Mouse (Mus musculus) gastrocnemius, adult 18-20 months (tissue): ENCODE results near the gene Inpp4a. TPM values are rescaled to one million over a fixed set of nuclear protein-coding genes. Genes with fewer than 3 reads are reported as not detected.

Source experiments
- DNase-seq: peaks from one replicate; pipeline ENCODE4 v3.0.0; 2021; ENCODE audit warnings: low spot score
- long read RNA-seq, 2 experiments: library from polyadenylated mRNA; stranded (forward); transcript quantifications; one replicate each; pipeline ENCODE4 v2.0.0; 2021
- total RNA-seq, 2 experiments: library from RNA; stranded (reverse); gene quantifications; 2 replicates each; pipeline ENCODE4 v1.2.3; 2021

Inpp4a gene
- total RNA-seq = 10 to 100 TPM; 18.8 to 19.2 TPM
- long read RNA-seq, experiment 1, partial matches to known transcripts = 0 of 1 reads
- long read RNA-seq, experiment 1, other reads (novel, unspliced or antisense) = 1 of 1 reads
- long read RNA-seq, experiment 2, partial matches to known transcripts = 0 of 4 reads
- long read RNA-seq, experiment 2, other reads (novel, unspliced or antisense) = 4 of 4 reads

- peak; percentile 93 for DNase-seq
Measured at GRCm38 (mm10) chr1:37299540-37300491, at the start of gene Inpp4a. Gene Inpp4a, plus strand, starts transcription at chr1:37299865.

- peak; percentile 83 for DNase-seq
Measured at GRCm38 (mm10) chr1:37250643-37251310, 48.9 kb upstream of the Inpp4a start.

- no peak for DNase-seq
Measured at GRCm38 (mm10) chr1:37258443-37258842, 41.2 kb upstream of the Inpp4a start.

GRCm38 (mm10) chr1:37272464-37272863 lies 27.2 kb upstream of the Inpp4a start:
- DNase-seq = peak; percentile 72

GRCm38 (mm10) chr1:37286556-37286955 lies 13.1 kb upstream of the Inpp4a start:
- DNase-seq = no peak

- DNase-seq = no peak
Measured at GRCm38 (mm10) chr1:37287748-37288147, 11.9 kb upstream of the Inpp4a start.

- DNase-seq = no peak
Measured at GRCm38 (mm10) chr1:37288181-37288935, 11.3 kb upstream of the Inpp4a start.

GRCm38 (mm10) chr1:37288941-37289340 lies 10.7 kb upstream of the Inpp4a start:
- no peak for DNase-seq

- DNase-seq = no peak
Measured at GRCm38 (mm10) chr1:37296414-37296813, 3.3 kb upstream of the Inpp4a start.

GRCm38 (mm10) chr1:37298904-37299303 lies 761 bp upstream of the Inpp4a start:
- no peak for DNase-seq

- DNase-seq = no peak
Measured at GRCm38 (mm10) chr1:37300650-37301049, 985 bp downstream of the Inpp4a start.

- no peak for DNase-seq
Measured at GRCm38 (mm10) chr1:37302801-37303200, 3.1 kb downstream of the Inpp4a start.

- DNase-seq = no peak
Measured at GRCm38 (mm10) chr1:37305691-37306287, 6.1 kb downstream of the Inpp4a start.

GRCm38 (mm10) chr1:37307586-37307985 lies 7.9 kb downstream of the Inpp4a start:
- DNase-seq = no peak

GRCm38 (mm10) chr1:37308021-37308742 lies 8.5 kb downstream of the Inpp4a start:
- DNase-seq = no peak

- DNase-seq = no peak
Measured at GRCm38 (mm10) chr1:37308743-37309100, 9.1 kb downstream of the Inpp4a start.

GRCm38 (mm10) chr1:37309939-37310515 lies 10.4 kb downstream of the Inpp4a start:
- DNase-seq = no peak

GRCm38 (mm10) chr1:37314338-37314737 lies 14.7 kb downstream of the Inpp4a start:
- no peak for DNase-seq

- DNase-seq = no peak
Measured at GRCm38 (mm10) chr1:37317644-37318285, 18.1 kb downstream of the Inpp4a start.

- no peak for DNase-seq
Measured at GRCm38 (mm10) chr1:37318558-37318957, 18.9 kb downstream of the Inpp4a start.
